Mouse (Mus musculus) intestine, postnatal 0 days (tissue): ENCODE data around the gene Trim80. TPM values are rescaled to one million over a fixed set of nuclear protein-coding genes. Genes with fewer than 3 reads are reported as not detected.

Source experiments
- ATAC-seq: fragments of 200-750 bp; cut with Nextera tagmentation; 2 replicates; pipeline ENCODE4 v1.8.0; 2017; ENCODE audit warnings: mild to moderate bottlenecking, moderate TSS enrichment, moderate library complexity
- H3K27ac ChIP-seq: fragments of 300-500 bp; sonication (generic); 2 replicates; pipeline ENCODE4 v1.5.1; 2014; ENCODE audit warnings: mild to moderate bottlenecking, low read depth, low read length, moderate library complexity
- H3K27me3 ChIP-seq: fragments of 300-500 bp; sonication (generic); replicated peaks from 2 replicates; pipeline ENCODE4 v1.6.1; 2014; ENCODE audit warnings: low read length, mixed read lengths; ENCODE audit not compliant: control insufficient read depth, insufficient read depth
- H3K36me3 ChIP-seq: fragments of 300-500 bp; sonication (generic); 2 replicates; pipeline ENCODE4 v1.6.1; 2014; ENCODE audit warnings: mild to moderate bottlenecking, moderate library complexity; ENCODE audit not compliant: control insufficient read depth, insufficient read depth
- H3K4me1 ChIP-seq: fragments of 300-500 bp; sonication (generic); replicated peaks from 2 replicates; pipeline ENCODE4 v1.6.1; 2014; ENCODE audit warnings: antibody characterized with exemption, low read length, mixed read lengths; ENCODE audit not compliant: control insufficient read depth, insufficient read depth
- H3K4me2 ChIP-seq: fragments of 300-500 bp; sonication (generic); replicated peaks from 2 replicates; pipeline ENCODE4 v1.6.1; 2014; ENCODE audit warnings: low read depth, mild to moderate bottlenecking, moderate library complexity
- H3K4me3 ChIP-seq: fragments of 300-500 bp; sonication (generic); 2 replicates; pipeline ENCODE4 v1.5.1; 2014; ENCODE audit warnings: low read depth, low read length
- H3K9ac ChIP-seq: fragments of 300-500 bp; sonication (generic); 2 replicates; pipeline ENCODE4 v1.6.1; 2014; ENCODE audit warnings: mild to moderate bottlenecking, low read depth, low read length
- H3K9me3 ChIP-seq: fragments of 300-500 bp; sonication (generic); 2 replicates; pipeline ENCODE4 v1.6.1; 2016; ENCODE audit warnings: mixed run types; ENCODE audit not compliant: control insufficient read depth
- CTCF ChIP-seq: sonication (generic); IDR thresholded peaks from 2 replicates; pipeline ENCODE4 v1.5.1; 2016; ENCODE audit warnings: low read depth, mild to moderate bottlenecking, control low read depth, antibody characterized with exemption, moderate library complexity
- WGBS: fragments of 180-500 bp; shearing (Covaris S2); extraction: QIAGEN DNeasy Blood & Tissue Kit; methylation state at CpG from one replicate; pipeline ENCODE4 v1.1.7; 2014; 5-methylcytosine and 5-hydroxymethylcytosine counted together
- polyA plus RNA-seq: library from polyadenylated mRNA; unstranded; fragments of >200 nt; fragmentation: Nextera tagmentation; extraction: Ambion mirVana; gene quantifications from 2 replicates; pipeline ENCODE4 v1.2.1, GENCODE M21; 2015

Gene Trim80
- polyA plus RNA-seq, 1 experiment from 2014 or later, result 1.1 TPM

DNA sequence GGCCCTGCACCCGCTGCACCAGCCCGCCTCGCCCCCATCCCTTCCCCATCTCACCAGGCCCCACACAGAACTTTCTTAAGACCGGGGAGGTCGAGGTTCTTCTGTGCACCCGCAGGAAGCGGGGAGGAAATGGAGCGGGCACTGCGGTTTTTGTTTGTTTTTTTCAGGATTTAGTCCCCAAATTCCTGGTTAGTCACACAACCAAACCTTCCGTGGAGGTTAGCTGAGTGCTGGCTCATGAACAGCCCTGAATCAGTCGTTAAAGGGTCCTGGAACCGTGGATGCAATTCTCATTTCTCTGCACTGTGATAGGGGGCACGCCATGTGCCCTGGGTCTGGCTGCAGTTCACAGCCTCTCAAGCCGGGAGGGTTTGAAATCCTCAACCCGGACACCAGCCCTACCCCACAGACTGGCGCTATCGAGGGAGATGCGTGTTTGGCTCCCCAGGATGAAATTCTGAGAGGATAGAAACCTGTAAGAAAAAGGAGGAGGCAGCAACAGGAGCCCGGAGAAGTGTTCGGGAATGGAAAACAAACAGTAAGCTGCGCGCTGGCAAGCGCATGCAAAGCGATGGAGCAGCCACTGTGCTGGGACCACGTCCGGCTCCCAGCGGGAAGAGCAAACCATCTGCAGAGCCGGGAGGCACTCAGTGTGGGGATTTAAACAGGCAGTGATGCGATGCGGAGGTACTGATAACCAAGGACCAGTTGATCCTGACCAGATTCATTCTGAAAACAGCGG, 4.6 kb upstream of the Trim80 start:
- Histone ChIP-seq H3K27ac (no peak overlapping the region), H3K4me1 (peaks cover 4% of the 10 kb centered on the region; the same call in 1 of the 2 replicates), H3K9me3 (no peaks in the 10 kb centered on the region), H3K9ac (peak overlapping the region; percentile 43; the same call in 1 of the 2 replicates), H3K36me3 (peaks cover 15% of the 10 kb centered on the region), H3K27me3 (no peaks in the 10 kb centered on the region), H3K4me3 (no peak overlapping the region), H3K4me2 (peak overlapping the region; percentile 56)
- no peak for ATAC-seq
- no peak for TF ChIP-seq CTCF
- WGBS, result 12% methylated on average over 31 of the region's 31 CpGs

DNA sequence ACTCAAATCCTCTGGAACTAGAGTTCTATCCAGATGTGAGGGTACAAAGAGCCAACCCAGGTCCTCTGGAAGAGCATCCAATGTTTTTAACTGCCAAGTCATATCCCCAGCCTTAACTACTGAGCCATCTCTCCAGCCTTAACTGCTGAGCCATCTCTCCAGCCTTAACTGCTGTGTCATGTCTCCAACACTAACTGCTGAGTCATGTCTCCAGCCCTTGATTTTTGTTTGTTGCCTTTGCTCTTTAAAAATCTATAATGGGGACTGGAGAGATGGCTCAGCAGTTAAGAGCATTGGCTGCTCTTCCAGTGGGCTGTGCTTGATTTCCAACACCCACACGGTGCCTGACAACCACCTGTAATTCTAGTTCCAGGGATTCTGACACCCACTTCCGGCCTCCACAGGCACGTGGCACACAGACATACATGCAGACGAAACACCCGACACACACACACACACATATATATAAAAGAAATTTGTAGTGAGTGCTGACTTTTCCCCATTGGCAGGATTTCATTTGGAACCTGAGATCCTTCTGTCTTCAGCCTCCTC, 2.7 kb upstream of the Trim80 start:
- peaks cover 4% of the 10 kb centered on the region; the same call in 1 of the 2 replicates for H3K4me1 ChIP-seq
- 65% methylated on average over 5 of the region's 5 CpGs for WGBS
- no peak overlapping the region for H3K4me2 ChIP-seq
- H3K27ac ChIP-seq, result no peak overlapping the region
- H3K27me3 ChIP-seq, result no peaks in the 10 kb centered on the region
- TF ChIP-seq CTCF, result no peak
- no peak overlapping the region for H3K4me3 ChIP-seq
- no peaks in the 10 kb centered on the region; the same call in 1 of the 2 replicates for H3K36me3 ChIP-seq
- no peak for ATAC-seq
- no peaks in the 10 kb centered on the region for H3K9me3 ChIP-seq
- H3K9ac ChIP-seq, result no peak overlapping the region

DNA sequence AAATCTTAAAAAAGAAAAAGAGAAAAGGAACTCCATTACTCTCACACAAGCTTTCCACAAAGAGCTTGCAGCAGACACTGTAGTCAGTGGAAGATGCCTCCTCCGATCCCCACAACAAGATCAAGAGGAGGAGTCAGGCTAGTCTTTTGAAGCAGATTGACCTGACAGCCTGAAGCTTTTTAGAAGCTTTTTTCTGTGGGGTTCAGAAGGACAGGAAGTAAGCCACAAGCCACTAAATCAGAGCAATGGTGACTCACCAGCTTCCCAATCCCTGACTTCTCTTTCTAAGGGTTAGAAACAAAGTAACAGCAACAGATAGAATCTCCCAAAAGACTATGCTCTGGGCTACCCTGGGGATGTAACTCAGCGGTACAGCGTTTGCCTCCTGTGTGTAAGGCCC, 1.0 kb upstream of the Trim80 start:
- Histone ChIP-seq H3K27ac (no peak overlapping the region), H3K9me3 (no peaks in the 10 kb centered on the region), H3K4me1 (no peaks in the 10 kb centered on the region), H3K9ac (no peak overlapping the region), H3K4me2 (no peak overlapping the region), H3K27me3 (no peaks in the 10 kb centered on the region), H3K36me3 (no peaks in the 10 kb centered on the region), H3K4me3 (no peak overlapping the region)
- no peak for TF ChIP-seq CTCF
- WGBS, result 83% methylated on average over 3 of the region's 3 CpGs
- ATAC-seq, result no peak

DNA sequence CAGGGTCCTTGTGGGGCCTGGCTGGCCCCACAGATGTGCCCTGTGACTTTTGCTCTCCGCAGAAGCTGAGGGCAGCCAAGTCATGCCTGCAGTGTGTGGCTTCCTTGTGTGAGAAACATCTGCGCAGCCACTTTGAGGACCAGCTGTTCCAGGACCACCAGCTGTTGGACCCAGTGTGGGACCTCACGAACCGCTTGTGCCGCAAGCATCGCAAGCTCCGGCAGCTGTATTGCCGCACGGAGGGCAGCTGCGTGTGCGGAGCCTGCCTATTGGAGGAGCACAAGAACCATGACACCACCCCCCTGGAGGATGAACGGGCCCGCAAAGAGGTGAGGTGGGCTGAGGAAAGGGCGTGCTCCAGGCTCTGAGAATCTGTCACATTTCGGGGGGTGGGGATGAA, 1.1 kb downstream of the Trim80 start:
- WGBS, result 56% methylated on average over 15 of the region's 15 CpGs
- Histone ChIP-seq H3K27ac (no peak overlapping the region), H3K4me1 (no peaks in the 10 kb centered on the region), H3K4me2 (no peak overlapping the region), H3K9me3 (no peaks in the 10 kb centered on the region), H3K9ac (no peak overlapping the region), H3K27me3 (no peaks in the 10 kb centered on the region), H3K36me3 (no peaks in the 10 kb centered on the region), H3K4me3 (no peak overlapping the region)
- no peak for TF ChIP-seq CTCF
- no peak for ATAC-seq

DNA sequence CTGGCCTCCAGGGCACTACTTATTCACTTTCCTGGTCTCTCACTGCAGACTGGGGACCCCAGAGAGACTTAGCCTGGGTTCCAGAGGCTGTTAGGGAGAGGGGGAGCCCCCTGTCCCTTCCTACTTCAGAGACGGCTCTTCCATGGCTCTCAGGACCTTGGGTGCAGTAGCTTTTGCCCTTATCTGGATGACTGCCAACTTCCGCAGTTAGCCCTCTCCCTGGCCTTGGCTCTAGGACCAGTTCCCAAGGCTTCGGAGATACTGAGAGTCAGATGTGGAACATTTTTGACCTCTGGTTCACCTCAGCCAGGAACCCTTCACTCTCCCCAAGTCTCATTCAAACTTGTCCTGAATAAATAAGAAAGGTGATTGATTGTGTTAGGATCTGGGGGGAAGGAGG, 6.6 kb downstream of the Trim80 start:
- no peak overlapping the region for H3K4me3 ChIP-seq
- H3K27ac ChIP-seq, result peak overlapping the region; percentile 87
- no peak for ATAC-seq
- H3K4me2 ChIP-seq, result peak overlapping the region; percentile 48
- H3K36me3 ChIP-seq, result no peaks in the 10 kb centered on the region
- H3K9me3 ChIP-seq, result no peaks in the 10 kb centered on the region
- 26% methylated on average over 3 of the region's 3 CpGs for WGBS
- H3K27me3 ChIP-seq, result no peaks in the 10 kb centered on the region
- peaks cover 16% of the 10 kb centered on the region; the same call in 1 of the 2 replicates for H3K4me1 ChIP-seq
- peak overlapping the region; percentile 34; the same call in 1 of the 2 replicates for H3K9ac ChIP-seq
- TF ChIP-seq CTCF, result no peak

DNA sequence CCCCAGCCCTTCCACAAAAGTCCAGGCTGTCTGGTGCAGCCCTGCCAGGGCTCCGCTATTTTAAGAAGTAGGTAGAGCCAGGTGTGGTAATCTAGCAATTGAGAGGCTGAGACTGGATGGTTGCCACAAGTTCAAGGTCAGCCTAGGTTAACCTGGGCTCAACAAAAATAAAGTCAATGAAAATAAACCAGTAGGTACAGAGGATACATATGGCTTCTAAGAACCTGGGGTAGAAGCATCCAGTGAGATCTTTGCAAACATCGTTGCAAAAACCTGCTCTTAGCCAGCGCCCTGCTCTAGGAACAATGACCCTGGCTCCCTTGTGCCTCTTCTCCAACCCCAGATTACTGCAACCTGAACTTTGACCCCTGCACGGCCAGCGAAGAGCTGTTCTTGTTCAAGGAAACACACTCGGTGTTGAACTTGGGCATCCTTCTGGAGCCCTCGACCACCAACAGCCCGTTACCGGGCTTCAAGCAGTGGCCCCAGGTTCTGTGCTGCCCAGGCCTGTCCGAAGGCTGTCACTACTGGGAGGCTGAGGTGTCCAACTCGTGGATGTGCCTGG, 7.1 kb downstream of the Trim80 start:
- Histone ChIP-seq H3K4me3 (no peak overlapping the region), H3K36me3 (no peaks in the 10 kb centered on the region), H3K4me1 (peaks cover 16% of the 10 kb centered on the region; the same call in 1 of the 2 replicates), H3K27ac (peak overlapping the region; percentile 87), H3K27me3 (no peaks in the 10 kb centered on the region), H3K9ac (peak overlapping the region; percentile 34; the same call in 1 of the 2 replicates), H3K4me2 (peak overlapping the region; percentile 48), H3K9me3 (no peaks in the 10 kb centered on the region)
- ATAC-seq, result peak; percentile 14
- WGBS, result 48% methylated on average over 11 of the region's 11 CpGs
- TF ChIP-seq CTCF, result no peak
